Mouse (Mus musculus) liver, adult (tissue): Measurements from ENCODE around the gene Tenm1.

Experiments
- GATA4 ChIP-seq: IDR thresholded peaks from 2 replicates; pipeline ENCODE4 v1.6.1; 2014; ENCODE audit warnings: mild to moderate bottlenecking, low read length; ENCODE audit not compliant: insufficient replicate concordance

The Tenm1 gene

GRCm38 (mm10) chrX:43428855-43429263 lies at the start of gene Tenm1:
Gene Tenm1 (minus strand): TSS chrX:43429126.
- TF ChIP-seq GATA4: no peak

GRCm38 (mm10) chrX:43467311-43467710 lies 38.4 kb upstream of the Tenm1 start:
- no peak for TF ChIP-seq GATA4

DNA sequence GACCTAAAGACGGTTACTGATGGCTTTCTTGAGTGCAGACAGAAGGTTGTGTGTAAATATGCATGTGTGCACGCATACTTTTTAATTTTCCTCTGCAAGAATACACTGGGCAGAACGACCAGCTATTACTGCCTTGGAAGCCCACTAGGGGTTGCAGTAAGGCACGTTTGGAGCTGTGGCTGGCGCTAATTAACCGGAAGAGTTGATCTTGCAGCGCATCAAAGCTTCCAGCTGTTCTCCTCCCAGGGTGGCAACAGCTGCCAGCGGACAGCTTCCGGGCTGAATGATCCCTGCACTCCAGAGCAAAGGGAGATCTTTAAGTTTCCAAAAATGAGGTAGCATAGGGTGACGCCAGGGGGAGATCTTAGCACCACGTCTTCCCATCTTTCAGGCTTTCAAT lies 1.7 kb upstream of the Tenm1 start:
- no peak for TF ChIP-seq GATA4

GRCm38 (mm10) chrX:43429982-43430531 lies 1.1 kb upstream of the Tenm1 start:
- TF ChIP-seq GATA4: no peak

- no peak for TF ChIP-seq GATA4
These were observed 411 bp upstream of the Tenm1 start for GRCm38 (mm10) chrX:43429337-43429736.

DNA sequence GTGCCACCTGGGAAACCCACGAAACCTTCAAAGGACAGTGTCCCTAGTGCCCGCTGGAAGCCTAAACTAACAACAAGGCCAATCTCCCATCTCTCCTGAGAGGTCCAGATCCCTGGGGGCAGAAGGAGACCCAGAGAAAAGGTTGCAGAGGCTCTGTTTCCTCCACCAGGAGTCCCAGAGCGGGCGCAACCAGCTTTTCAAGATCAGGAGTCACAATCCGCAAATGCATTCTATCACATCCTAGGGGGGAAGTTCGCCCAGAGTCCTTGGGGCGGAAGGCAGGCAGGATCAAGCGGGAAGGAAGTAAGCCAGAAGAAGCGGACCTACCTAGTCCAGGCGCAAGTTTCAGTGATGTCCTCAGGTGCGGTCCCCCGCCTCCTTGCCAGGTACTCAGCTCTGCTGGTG lies 963 bp downstream of the Tenm1 start:
- no peak for TF ChIP-seq GATA4

DNA sequence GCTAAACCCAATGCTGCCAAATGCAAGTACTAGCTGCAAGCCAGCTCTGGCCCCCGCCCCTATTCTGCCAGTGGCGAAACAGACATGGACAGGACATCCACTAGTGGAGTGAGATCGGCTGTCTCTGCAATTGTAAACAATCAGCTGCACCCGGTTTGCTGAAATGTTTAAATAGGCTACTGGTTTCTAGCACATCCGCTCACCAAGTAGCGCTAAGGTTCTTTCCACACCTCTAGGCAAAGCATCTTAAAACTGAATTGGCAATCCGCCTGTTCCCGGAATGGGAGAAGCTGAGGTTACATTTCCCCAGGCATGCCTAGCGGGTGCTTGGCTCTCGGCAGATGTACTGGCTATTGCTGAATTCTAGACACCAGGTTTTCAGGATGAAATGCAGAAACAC lies 1.8 kb downstream of the Tenm1 start:
- no peak for TF ChIP-seq GATA4

DNA sequence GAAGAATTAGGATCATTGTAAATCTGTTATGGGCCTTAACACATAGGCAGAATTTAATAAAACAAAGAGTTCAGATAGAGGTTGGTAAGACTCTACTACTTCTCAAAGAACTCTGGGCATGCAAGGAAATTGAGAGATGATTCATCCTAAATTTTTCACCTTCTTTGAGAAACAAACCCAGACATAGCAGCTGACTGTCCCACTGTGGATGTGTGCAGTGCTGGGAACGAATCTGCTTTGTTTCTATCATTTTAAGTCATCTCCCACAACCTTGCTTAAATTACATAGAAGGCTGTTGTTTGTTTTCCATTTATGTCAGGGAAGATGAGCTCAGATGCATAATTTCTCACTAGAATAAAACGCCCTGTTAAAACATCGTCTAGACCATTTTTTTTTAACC lies 31.0 kb downstream of the Tenm1 start:
- no peak for TF ChIP-seq GATA4

DNA sequence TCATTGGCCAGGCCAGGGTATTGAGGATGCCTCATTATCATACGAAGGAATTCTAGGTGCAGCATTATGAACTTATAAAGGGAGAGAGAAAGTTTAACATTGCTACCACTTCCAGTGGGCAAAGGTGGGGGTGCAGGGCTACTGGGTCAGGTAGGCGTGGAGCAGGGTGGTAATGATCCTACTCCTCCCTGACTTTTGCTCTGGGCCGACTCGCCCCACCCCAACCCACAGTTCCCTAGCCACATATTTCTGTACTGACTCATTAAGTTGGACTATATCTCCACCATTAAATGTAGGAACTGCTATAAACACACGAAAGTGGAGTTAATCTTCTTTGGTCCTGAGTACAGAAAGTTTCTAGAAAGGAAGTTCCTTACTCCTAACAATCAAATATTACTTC lies 40.8 kb downstream of the Tenm1 start:
- TF ChIP-seq GATA4: no peak

GRCm38 (mm10) chrX:43372526-43372925 lies 56.4 kb downstream of the Tenm1 start:
- TF ChIP-seq GATA4: no peak

DNA sequence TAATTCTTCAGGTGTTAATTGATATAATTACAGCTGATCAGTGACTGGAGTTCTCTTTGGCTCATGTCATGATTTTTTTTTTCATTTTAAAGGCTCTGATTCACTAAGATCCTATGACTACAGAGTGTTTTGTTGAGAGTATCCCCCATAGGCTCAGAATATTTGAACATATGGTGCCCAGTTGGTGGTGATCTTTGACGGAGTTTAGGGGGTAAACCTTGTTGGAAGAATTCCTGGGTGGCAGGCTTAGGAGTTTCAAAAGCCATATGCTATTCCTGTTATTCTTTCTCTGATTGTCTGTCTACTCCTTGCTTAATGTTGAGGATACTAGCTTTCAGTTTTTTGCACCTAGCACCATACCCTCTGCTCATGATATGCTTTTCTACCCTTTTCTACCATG lies 109.6 kb downstream of the Tenm1 start:
- no peak for TF ChIP-seq GATA4

DNA sequence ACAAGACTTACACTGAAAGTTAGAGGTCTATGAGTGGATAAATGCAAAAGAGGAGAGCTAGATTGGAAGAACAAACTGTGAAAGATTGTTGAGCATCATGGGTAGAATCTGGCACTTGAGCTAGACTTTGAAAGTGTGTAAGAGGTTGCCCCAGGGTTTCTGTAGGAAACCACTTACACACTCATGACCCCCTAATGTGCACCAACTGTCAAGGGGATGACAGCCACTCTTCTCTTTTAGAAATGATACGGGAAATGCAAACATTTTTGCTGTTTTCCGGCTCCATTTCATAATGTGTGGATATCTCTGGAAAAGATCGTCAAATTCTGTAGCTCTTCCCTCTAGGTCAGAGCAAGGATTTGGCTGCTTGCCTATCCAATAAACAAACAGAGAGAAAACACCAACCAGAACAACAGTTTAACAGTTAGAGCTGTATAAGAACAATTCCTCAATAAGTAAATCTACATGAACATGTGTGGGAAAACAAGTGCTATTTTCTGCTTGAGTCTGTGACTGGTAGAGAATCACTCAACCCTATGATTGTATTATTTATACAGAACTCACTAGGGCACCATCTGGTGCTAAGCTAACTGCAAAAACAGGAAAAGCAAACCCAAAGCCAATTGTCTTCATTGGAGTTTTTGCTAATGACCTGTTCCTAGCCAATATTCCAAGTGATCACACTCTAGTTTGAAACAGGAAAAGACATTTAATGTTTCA lies 111.0 kb downstream of the Tenm1 start:
- no peak for TF ChIP-seq GATA4

- no peak for TF ChIP-seq GATA4
These were observed 193.1 kb downstream of the Tenm1 start for GRCm38 (mm10) chrX:43235844-43236243.

- TF ChIP-seq GATA4: no peak
These were observed 223.9 kb downstream of the Tenm1 start for GRCm38 (mm10) chrX:43205003-43205402.

- no peak for TF ChIP-seq GATA4
These were observed 226.6 kb downstream of the Tenm1 start for GRCm38 (mm10) chrX:43202249-43202783.

DNA sequence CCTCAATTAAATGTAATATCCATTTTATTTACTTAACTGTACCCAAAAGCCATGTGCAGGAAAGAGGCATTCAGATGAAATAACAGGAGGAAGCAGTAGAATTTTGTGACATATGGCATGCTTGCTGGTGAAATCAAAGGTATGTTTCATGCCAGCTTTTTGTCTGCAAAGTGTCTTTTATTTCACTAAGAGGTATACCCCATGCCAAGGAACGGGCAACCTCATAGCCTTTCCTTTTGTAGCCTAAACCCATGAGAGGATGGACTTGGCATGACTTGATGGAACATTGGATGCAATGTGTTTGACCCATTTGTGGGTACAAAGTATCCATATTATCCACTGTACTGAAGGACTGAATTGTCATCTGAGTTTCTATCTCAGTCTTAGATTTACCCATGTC lies 246.0 kb downstream of the Tenm1 start:
- no peak for TF ChIP-seq GATA4

GRCm38 (mm10) chrX:43151561-43151960 lies 277.4 kb downstream of the Tenm1 start:
- no peak for TF ChIP-seq GATA4
